Mouse (Mus musculus): Measurements from ENCODE around the gene Prpf40b. TPM values are rescaled to one million over a fixed set of nuclear protein-coding genes. Genes with fewer than 3 reads are reported as not detected.

Gene Prpf40b
- polyA plus RNA-seq, 1 experiment from 2014 or later, result 37.4 TPM

GRCm38 (mm10) chr15:99276095-99276494, 18.8 kb upstream of the Prpf40b start:
- WGBS (ENCODE audit: insufficient replicate concordance), result 69% methylated on average over 8 of the region's 8 CpGs
- no peaks in the 10 kb centered on the region for H3K9me3 ChIP-seq (replicated peaks; ENCODE audit: control insufficient read depth, low read length)
- no peaks in the 10 kb centered on the region for H3K36me3 ChIP-seq (ENCODE audit: control insufficient read depth, insufficient read depth, low read length)
- no peak overlapping the region for H3K9ac ChIP-seq (ENCODE audit: low read depth, low read length)
- no peaks in the 10 kb centered on the region for H3K4me1 ChIP-seq (ENCODE audit: control insufficient read depth, insufficient read depth, low read length)
- H3K27me3 ChIP-seq (ENCODE audit: control insufficient read depth, insufficient read depth, low read length), result peaks cover 7% of the 10 kb centered on the region
- H3K4me2 ChIP-seq, result no peak overlapping the region
- H3K27ac ChIP-seq (ENCODE audit: low read depth, low read length), result no peak overlapping the region
- no peak for ATAC-seq (replicated peaks; ENCODE audit: insufficient number of reproducible peaks, low FRiP score, low TSS enrichment)
- H3K4me3 ChIP-seq (ENCODE audit: low read depth, low read length), result no peak overlapping the region

- no peaks in the 10 kb centered on the region for H3K36me3 ChIP-seq (ENCODE audit: control insufficient read depth, insufficient read depth, low read length)
- H3K27ac ChIP-seq (ENCODE audit: low read depth, low read length), result no peak overlapping the region
- 85% methylated on average over 7 of the region's 7 CpGs for WGBS (ENCODE audit: insufficient replicate concordance)
- no peak overlapping the region for H3K4me2 ChIP-seq
- H3K9ac ChIP-seq (ENCODE audit: low read depth, low read length), result no peak overlapping the region
- no peak overlapping the region for H3K4me3 ChIP-seq (ENCODE audit: low read depth, low read length)
- no peaks in the 10 kb centered on the region for H3K4me1 ChIP-seq (ENCODE audit: control insufficient read depth, insufficient read depth, low read length)
- peaks cover 7% of the 10 kb centered on the region for H3K27me3 ChIP-seq (ENCODE audit: control insufficient read depth, insufficient read depth, low read length)
- ATAC-seq (replicated peaks; ENCODE audit: insufficient number of reproducible peaks, low FRiP score, low TSS enrichment), result no peak
- no peaks in the 10 kb centered on the region for H3K9me3 ChIP-seq (replicated peaks; ENCODE audit: control insufficient read depth, low read length)
Observed at GRCm38 (mm10) chr15:99278271-99278670, 16.6 kb upstream of the Prpf40b start.

GRCm38 (mm10) chr15:99283456-99283855, 11.4 kb upstream of the Prpf40b start:
- Histone ChIP-seq H3K9ac (ENCODE audit: low read depth, low read length) (no peak overlapping the region), H3K4me2 (no peak overlapping the region), H3K9me3 (replicated peaks; ENCODE audit: control insufficient read depth, low read length) (no peaks in the 10 kb centered on the region), H3K4me1 (ENCODE audit: control insufficient read depth, insufficient read depth, low read length) (peaks cover 5% of the 10 kb centered on the region; the same call in 1 of the 2 replicates), H3K27me3 (ENCODE audit: control insufficient read depth, insufficient read depth, low read length) (peaks cover 5% of the 10 kb centered on the region), H3K27ac (ENCODE audit: low read depth, low read length) (no peak overlapping the region), H3K4me3 (ENCODE audit: low read depth, low read length) (no peak overlapping the region), H3K36me3 (ENCODE audit: control insufficient read depth, insufficient read depth, low read length) (no peaks in the 10 kb centered on the region)
- ATAC-seq (replicated peaks; ENCODE audit: insufficient number of reproducible peaks, low FRiP score, low TSS enrichment), result no peak
- WGBS (ENCODE audit: insufficient replicate concordance), result 60% methylated on average over 10 of the region's 10 CpGs

GRCm38 (mm10) chr15:99284527-99285188, 10.2 kb upstream of the Prpf40b start:
- ATAC-seq (replicated peaks; ENCODE audit: insufficient number of reproducible peaks, low FRiP score, low TSS enrichment), result no peak
- no peak overlapping the region for H3K27ac ChIP-seq (ENCODE audit: low read depth, low read length)
- no peak overlapping the region for H3K4me3 ChIP-seq (ENCODE audit: low read depth, low read length)
- H3K9ac ChIP-seq (ENCODE audit: low read depth, low read length), result no peak overlapping the region
- peaks cover 5% of the 10 kb centered on the region; the same call in 1 of the 2 replicates for H3K4me1 ChIP-seq (ENCODE audit: control insufficient read depth, insufficient read depth, low read length)
- peak overlapping the region; percentile 31; the same call in 1 of the 2 replicates for H3K4me2 ChIP-seq
- no peaks in the 10 kb centered on the region for H3K9me3 ChIP-seq (replicated peaks; ENCODE audit: control insufficient read depth, low read length)
- 31% methylated on average over 14 of the region's 14 CpGs for WGBS (ENCODE audit: insufficient replicate concordance)
- peaks cover 4% of the 10 kb centered on the region for H3K27me3 ChIP-seq (ENCODE audit: control insufficient read depth, insufficient read depth, low read length)
- no peaks in the 10 kb centered on the region for H3K36me3 ChIP-seq (ENCODE audit: control insufficient read depth, insufficient read depth, low read length)

GRCm38 (mm10) chr15:99285189-99285535, 9.7 kb upstream of the Prpf40b start:
- no peaks in the 10 kb centered on the region for H3K36me3 ChIP-seq (ENCODE audit: control insufficient read depth, insufficient read depth, low read length)
- peaks cover 5% of the 10 kb centered on the region; the same call in 1 of the 2 replicates for H3K4me1 ChIP-seq (ENCODE audit: control insufficient read depth, insufficient read depth, low read length)
- no peak overlapping the region for H3K27ac ChIP-seq (ENCODE audit: low read depth, low read length)
- 0 out of 2 replicates have a peak, but pooled peaks have one; percentile 35 for ATAC-seq (replicated peaks; ENCODE audit: insufficient number of reproducible peaks, low FRiP score, low TSS enrichment)
- no peak overlapping the region for H3K4me3 ChIP-seq (ENCODE audit: low read depth, low read length)
- no peaks in the 10 kb centered on the region; the same call in 1 of the 2 replicates for H3K27me3 ChIP-seq (ENCODE audit: control insufficient read depth, insufficient read depth, low read length)
- 27% methylated on average over 8 of the region's 8 CpGs for WGBS (ENCODE audit: insufficient replicate concordance)
- no peak overlapping the region for H3K9ac ChIP-seq (ENCODE audit: low read depth, low read length)
- H3K4me2 ChIP-seq, result no peak overlapping the region; the same call in 1 of the 2 replicates
- no peaks in the 10 kb centered on the region for H3K9me3 ChIP-seq (replicated peaks; ENCODE audit: control insufficient read depth, low read length)

GRCm38 (mm10) chr15:99290586-99290985, 4.3 kb upstream of the Prpf40b start:
- no peak overlapping the region for H3K27ac ChIP-seq (ENCODE audit: low read depth, low read length)
- no peak overlapping the region for H3K9ac ChIP-seq (ENCODE audit: low read depth, low read length)
- no peak overlapping the region for H3K4me2 ChIP-seq
- H3K9me3 ChIP-seq (replicated peaks; ENCODE audit: control insufficient read depth, low read length), result no peaks in the 10 kb centered on the region
- no peak overlapping the region for H3K4me3 ChIP-seq (ENCODE audit: low read depth, low read length)
- no peaks in the 10 kb centered on the region for H3K27me3 ChIP-seq (ENCODE audit: control insufficient read depth, insufficient read depth, low read length)
- no peaks in the 10 kb centered on the region for H3K36me3 ChIP-seq (ENCODE audit: control insufficient read depth, insufficient read depth, low read length)
- 69% methylated on average over 11 of the region's 11 CpGs for WGBS (ENCODE audit: insufficient replicate concordance)
- no peak for ATAC-seq (replicated peaks; ENCODE audit: insufficient number of reproducible peaks, low FRiP score, low TSS enrichment)
- H3K4me1 ChIP-seq (ENCODE audit: control insufficient read depth, insufficient read depth, low read length), result 0 out of 2 replicates have a peak, but pooled peaks cover 3% of the 10 kb centered on the region

- H3K4me3 ChIP-seq (ENCODE audit: low read depth, low read length), result peak overlapping the region; percentile 60
- H3K4me2 ChIP-seq, result peak overlapping the region; percentile 65
- 0 out of 2 replicates have a peak, but pooled peaks cover 7% of the 10 kb centered on the region for H3K4me1 ChIP-seq (ENCODE audit: control insufficient read depth, insufficient read depth, low read length)
- no peaks in the 10 kb centered on the region for H3K27me3 ChIP-seq (ENCODE audit: control insufficient read depth, insufficient read depth, low read length)
- peak overlapping the region; percentile 40 for H3K9ac ChIP-seq (ENCODE audit: low read depth, low read length)
- no peak for ATAC-seq (replicated peaks; ENCODE audit: insufficient number of reproducible peaks, low FRiP score, low TSS enrichment)
- H3K9me3 ChIP-seq (replicated peaks; ENCODE audit: control insufficient read depth, low read length), result no peaks in the 10 kb centered on the region
- H3K27ac ChIP-seq (ENCODE audit: low read depth, low read length), result no peak overlapping the region
- WGBS (ENCODE audit: insufficient replicate concordance), result 19% methylated on average over 16 of the region's 16 CpGs
- no peaks in the 10 kb centered on the region for H3K36me3 ChIP-seq (ENCODE audit: control insufficient read depth, insufficient read depth, low read length)
Observed at GRCm38 (mm10) chr15:99294287-99294686, 600 bp upstream of the Prpf40b start.

GRCm38 (mm10) chr15:99295484-99295981, 646 bp downstream of the Prpf40b start, which contains the start of gene Fam186b:
Gene Fam186b, minus strand, starts transcription at chr15:99295888.
- Histone ChIP-seq H3K4me3 (ENCODE audit: low read depth, low read length) (peak within 1 kb of the TSS; percentile 60), H3K27me3 (ENCODE audit: control insufficient read depth, insufficient read depth, low read length) (no peaks in the 10 kb centered on the region), H3K27ac (ENCODE audit: low read depth, low read length) (peak within 1 kb of the TSS; percentile 74), H3K36me3 (ENCODE audit: control insufficient read depth, insufficient read depth, low read length) (no peaks in the 10 kb centered on the region), H3K4me1 (ENCODE audit: control insufficient read depth, insufficient read depth, low read length) (0 out of 2 replicates have a peak, but pooled peaks cover 7% of the 10 kb centered on the region), H3K9ac (ENCODE audit: low read depth, low read length) (peak within 1 kb of the TSS; percentile 74), H3K4me2 (peak within 1 kb of the TSS; percentile 65), H3K9me3 (replicated peaks; ENCODE audit: control insufficient read depth, low read length) (no peaks in the 10 kb centered on the region)
- 0% methylated on average over 15 of the region's 17 CpGs for WGBS (ENCODE audit: insufficient replicate concordance)
- peak; percentile 40; the same call in 1 of the 2 replicates for ATAC-seq (replicated peaks; ENCODE audit: insufficient number of reproducible peaks, low FRiP score, low TSS enrichment)

All from heart, embryonic 11.5 days (tissue).